Mouse (Mus musculus): Measurements from ENCODE around the gene Hist1h2ap.
"Not testable (repeated sequence)": the region's sequence is repeated elsewhere in the genome, so short reads cannot be mapped to it uniquely, and the experiment has no call there.

Hist1h2ap gene

DNA sequence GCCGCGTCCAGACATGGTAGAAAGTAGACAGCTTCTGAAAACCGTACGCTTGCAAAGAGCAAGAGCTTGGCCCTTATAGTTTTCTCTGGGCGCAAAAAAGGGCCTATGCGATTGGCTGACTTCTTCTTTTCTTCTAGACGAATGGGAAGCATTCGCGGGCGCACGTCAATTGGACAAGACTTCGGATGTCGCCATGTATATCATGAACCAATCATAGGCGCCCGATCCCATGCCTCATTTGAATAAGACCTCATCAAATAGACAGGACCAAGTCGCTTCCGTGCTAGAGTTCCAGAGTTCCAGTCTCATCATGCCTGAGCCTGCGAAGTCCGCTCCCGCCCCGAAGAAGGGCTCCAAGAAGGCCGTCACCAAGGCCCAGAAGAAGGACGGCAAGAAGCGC, at the start of gene Hist1h2ap, which contains the start of gene Hist1h2br:
Gene Hist1h2ap (minus strand): TSS at position 47 of the 400 bp plus-strand sequence.
Gene Hist1h2br (plus strand): TSS at position 283 of the 400 bp plus-strand sequence.
- DNase-seq, result not testable (repeated sequence)

DNA sequence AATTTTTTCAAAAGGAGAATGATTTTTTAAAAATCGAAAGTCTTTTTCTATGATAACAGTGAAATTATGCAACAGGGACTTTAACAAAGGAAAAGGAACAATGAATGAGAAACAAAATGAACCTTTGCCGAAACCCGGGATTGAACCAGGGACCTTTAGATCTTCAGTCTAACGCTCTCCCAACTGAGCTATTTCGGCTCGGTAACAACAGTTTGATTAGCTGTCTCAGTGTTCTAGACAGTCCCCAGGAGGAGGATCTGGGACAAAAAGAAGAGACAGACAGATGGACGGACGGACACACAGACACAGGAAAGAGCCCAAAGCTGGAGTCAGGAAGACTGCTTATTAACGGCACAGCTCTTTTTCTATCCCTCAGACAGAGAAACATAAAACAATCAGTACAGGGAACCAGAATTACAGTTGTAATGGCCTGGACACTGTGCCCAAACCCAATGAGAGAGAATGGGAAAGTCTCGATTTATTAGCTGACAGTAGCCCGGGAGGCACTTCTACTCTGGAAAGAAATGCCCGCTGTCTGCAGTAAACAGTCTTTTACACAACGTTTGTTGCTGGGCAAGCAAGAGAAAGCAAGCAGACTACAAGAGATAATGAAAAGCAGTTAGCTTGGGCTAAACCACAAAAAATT, 49.6 kb upstream of the Hist1h2ap start:
- peak; percentile 17 for DNase-seq

DNA sequence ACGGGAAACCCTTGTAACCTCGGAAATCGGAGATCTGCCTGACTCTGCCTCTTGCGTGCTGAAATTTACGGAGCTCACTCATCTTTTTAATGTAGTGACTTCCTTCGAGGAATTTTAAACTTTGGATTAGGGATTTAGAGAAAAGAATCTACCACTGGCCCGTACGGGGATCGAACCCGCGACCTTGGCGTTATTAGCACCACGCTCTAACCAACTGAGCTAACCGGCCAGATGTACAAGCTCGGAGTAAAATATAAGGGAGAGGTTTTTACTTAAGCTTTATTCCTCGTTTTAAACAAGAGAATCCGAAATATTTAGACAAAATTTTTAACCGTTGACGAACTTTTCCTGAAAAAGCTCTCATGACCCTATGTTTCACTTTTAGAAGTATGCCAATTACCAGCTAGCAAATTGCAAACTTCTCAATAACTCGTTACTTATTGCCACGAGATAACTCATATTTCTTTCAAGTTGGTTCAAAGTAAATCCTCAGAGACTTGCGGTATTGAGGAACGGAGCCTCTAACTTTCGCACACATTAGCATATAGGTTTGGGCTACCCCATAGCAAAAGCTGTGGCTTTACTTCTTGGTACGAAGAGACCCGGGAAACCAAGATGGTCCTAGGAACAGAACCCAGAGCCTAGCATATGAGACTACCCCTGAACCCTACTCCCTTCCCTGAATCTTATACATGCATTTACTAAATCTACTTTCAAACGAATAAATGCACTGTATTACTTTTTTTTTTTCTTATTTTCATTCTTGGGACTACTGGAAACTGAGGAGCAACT, 48.8 kb upstream of the Hist1h2ap start:
- peak; percentile 29 for DNase-seq

DNA sequence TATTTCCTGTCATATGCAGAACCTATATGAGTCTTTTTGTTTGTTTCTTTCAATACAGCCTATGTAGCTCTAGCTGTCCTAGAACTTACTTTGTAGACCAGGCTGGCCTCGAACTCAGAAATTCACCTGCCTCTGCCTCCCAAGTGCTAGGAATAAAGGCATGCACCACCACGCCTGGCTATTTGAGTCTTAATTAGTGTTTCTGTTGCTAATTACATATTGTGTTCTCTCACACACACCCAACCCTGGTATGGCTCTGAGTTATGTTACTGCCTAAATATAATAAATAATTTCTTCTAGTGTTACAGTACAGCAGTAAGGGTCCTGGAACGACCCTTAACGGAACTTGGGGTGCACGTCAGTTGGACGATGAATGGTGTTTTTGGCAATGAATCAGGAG, 47.4 kb upstream of the Hist1h2ap start:
- no peak for DNase-seq

DNA sequence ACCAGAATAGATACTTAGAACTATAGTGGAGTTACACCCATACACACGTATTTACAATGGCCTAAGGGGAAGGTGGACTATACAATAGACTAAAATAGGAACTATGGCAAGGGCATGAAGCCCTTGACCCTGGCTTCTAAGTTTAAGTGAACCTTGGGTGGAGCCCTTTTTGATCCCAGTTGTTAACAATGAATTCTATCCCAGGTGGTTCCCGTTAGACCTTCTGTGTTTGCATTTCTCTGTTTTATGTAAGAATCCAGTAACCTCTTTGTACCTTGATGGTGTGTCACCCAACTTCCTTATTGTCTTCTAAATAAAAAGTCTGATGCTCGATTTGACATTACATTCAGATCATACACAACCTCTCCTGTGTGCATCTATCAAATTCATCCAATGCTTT, 32.2 kb upstream of the Hist1h2ap start:
- not testable (repeated sequence) for DNase-seq

DNA sequence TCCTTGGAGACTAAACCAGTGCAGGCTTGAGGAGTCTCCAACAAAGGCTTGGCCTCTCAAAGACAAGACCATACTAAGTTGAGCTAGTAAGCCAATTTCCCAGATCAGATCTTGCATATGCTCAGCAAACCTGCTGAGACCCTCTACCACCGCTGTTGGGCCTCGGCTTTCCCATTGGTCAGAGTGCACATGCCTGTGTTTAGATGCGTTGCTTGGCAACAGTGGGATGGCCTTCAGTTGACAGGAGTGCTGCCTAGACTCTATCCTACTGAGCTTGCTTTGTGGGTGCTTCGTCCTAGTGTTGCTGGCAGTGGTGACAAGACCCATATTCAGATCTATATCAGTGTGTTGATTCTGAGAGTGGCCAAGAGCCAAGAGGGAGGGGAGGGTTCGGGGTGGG, 28.3 kb upstream of the Hist1h2ap start:
- no peak for DNase-seq

DNA sequence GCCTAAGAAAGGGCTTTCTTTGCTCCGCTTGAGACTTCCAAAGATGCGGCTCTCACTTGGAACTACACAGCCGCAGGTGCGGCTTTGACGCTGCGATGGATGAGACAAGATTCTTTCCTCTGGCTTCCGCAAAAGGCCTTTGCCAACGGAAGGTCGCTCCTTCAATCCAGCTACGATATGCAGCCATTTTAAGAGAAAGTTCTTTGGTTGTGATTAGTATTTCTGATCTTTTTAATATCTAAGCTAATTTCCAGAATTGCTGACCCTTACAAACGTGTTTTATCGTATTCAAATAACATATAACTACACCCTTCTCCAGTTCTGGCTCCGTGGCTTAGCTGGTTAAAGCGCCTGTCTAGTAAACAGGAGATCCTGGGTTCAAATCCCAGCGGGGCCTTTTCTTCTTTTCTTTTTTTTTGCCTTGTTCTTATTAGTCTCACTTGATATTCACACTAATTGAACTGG, 22.4 kb upstream of the Hist1h2ap start:
- peak; percentile 28 for DNase-seq

DNA sequence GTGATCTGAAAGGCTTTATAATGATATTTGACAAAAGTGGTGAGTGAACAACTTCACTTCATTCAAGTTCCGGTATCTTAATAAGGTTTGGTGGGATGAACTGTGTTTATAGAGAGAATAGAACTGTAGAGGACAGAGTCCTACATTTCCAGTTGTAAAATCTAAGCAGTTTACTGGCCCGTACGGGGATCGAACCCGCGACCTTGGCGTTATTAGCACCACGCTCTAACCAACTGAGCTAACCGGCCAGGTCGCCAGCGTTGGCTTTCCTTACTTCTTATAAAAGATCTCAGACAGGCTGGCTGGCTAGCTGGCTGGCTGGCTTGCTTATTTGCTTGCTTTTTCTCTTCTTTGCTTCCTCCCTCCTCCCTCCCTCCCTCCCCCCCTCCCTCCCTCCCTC, 21.8 kb upstream of the Hist1h2ap start:
- peak; percentile 71 for DNase-seq

DNA sequence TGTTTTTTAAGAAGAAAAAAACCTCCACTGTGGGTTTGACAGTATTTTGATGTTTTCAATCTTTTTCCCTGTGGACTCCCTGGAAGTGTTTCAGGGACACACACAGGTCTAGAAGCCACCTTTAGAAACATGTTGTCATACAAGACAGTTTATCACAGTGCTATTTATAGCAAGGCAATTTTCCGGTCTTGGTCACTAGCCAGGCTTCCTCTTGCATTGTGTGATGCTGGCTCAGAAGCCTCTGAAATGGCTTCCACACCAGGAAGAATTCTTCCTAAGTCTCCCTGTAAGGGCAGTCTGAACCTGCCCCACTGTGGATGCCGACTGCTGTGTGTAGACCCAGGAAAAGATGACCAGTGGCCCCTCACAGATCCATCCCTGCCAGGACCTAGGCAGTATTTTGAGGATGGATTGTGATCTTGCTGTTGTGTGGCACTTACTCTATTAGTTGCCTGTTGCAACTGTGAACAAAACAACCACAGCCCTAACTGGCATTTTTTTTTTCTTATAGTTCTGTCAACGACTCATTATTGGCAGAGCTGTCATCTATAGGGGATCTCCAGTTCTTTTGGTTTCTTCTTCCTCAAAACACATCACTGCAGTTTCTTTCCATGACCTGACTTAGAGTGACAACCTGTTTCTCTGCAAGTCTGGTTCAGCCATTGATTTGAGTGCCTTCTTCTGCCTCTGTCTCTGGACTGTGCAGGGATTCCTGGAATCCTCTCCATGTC, 19.1 kb upstream of the Hist1h2ap start:
- no peak for DNase-seq

DNA sequence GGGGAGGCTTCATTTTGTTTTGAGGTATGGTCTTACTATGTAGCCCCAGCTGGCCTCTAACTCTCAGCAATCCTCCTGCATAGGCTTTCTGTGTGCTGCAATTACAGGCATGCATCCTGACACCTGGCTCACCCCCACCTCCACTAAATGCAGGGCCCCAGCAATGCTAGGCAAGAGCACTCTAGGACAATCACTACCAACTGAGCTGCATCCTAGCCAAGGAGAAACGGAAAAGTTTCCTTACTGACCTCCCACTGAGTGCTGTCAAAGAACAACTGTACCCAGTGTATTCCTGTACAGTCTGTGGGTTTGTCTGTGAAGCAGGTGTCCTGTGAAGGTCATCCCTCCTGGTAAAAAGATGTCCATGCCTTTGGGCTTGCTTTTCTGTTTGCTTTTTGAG, 17.4 kb upstream of the Hist1h2ap start:
- not testable (repeated sequence) for DNase-seq

DNA sequence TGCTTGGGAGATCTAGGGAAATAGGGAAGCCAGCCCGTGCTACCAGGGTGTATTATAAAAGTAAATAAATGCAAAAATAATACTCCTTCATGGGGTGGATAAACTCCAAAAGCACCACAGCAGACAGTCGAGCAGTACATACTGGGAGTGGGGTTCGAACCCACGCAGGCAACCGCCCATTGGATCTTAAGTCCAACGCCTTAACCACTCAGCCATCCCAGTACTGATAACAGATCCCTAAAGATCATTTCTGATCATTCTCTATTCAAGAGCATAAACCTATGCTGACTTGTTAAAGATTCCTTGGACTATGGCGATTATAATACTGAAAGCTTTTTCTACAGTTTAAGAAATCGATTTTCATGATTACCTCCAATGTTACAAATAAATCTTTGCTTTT, 14.6 kb upstream of the Hist1h2ap start:
- DNase-seq, result no peak

DNA sequence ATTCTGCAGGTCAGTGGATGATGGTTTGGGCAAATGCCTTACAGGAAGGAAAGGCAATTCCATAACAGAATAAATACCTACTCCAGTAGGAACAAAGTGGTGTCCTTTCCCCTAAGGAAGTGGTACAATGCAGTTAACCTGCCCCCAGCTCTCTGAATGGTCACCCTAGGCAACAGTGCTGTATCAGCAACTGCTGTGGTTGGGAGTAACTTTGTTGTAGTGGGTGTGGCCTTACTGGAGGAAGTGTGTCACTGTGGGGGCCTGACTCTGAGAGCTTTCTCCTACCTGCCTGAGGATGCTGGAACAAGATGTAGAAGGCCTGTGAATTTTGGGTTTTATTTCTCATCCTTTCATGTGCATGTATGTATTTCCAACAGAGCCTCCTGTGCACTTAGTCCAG, 13.0 kb upstream of the Hist1h2ap start:
- not testable (repeated sequence) for DNase-seq

DNA sequence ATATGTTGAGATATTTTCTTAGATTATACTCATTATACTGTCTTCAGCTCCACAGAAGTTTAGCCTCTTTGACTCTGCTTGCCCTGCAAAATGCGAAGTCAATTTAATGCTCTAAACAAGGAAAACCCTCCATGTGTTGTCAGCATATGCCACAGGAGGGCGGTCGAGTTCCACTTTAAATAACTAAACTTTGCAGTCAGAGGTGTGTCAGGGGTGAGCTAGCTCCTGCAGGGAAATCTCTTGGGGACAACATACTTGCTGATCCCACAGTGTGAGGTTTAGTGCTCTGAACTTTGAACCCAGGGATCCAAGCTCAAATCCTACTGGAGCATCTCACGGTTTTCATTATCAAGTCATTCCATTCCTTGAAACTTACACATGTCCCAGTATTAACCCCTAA, 7.2 kb upstream of the Hist1h2ap start:
- DNase-seq, result not testable (repeated sequence)

DNA sequence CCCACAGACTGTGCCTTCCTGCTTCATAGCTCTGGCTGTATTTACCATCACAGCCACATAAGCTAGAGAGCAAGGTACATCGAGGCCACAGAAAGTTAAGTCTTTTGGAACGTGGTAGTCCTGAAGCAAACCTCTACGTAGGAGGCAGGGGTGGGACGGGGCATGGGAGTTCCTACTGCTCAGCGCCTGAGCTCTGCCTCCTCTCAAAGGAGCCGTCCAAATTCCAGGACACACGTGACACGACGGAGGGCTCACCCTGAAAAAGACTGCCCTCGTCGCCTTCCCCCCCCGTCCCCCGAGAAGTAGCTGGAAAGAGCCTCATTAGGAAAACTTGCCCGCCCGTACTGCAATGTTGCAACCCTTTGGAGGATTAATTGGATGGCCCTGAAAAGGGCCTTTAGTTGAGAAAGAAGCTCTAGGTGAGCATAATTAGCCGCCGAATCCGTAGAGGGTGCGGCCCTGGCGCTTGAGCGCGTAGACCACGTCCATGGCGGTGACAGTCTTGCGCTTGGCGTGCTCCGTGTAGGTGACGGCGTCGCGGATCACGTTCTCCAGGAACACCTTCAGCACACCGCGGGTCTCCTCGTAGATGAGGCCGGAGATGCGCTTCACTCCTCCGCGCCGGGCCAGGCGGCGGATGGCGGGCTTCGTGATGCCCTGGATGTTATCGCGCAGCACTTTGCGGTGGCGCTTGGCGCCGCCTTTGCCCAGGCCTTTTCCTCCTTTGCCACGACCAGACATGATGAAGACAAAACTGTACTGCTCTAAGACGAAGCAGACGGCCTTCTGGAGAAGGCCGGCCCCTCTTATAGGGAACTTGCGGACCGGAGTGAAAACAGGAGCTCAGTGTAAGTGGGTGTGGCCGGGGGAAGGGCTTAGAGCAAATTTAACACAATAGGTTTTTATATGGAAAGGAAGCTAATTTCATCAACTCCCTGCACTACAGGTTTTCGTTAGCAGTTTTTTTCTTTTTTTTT, 1.6 kb downstream of the Hist1h2ap start, which contains the start of gene Hist1h4n:
Gene Hist1h4n (minus strand): TSS at position 779 of the 977 bp plus-strand sequence.
- not testable (repeated sequence) for DNase-seq

DNA sequence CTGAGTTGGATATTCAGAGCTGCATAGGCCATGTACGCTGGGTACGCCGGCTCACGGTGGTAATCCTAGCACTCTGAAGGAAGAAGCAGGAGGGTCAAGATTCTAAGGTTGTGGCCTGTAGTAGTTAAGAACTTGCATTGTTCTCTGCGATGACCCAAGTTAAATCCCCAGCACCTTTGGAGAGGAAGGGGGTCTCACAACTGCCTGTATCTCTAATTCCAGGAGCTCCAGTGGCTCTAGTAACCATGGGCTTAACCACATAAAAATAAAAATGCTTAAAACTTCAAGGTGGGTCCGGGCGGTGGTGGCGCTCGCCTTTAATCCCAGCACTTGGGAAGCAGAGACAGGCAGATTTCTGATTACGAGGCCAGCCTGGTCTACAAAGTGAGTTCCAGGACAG, 3.0 kb downstream of the Hist1h2ap start:
- DNase-seq, result no peak

DNA sequence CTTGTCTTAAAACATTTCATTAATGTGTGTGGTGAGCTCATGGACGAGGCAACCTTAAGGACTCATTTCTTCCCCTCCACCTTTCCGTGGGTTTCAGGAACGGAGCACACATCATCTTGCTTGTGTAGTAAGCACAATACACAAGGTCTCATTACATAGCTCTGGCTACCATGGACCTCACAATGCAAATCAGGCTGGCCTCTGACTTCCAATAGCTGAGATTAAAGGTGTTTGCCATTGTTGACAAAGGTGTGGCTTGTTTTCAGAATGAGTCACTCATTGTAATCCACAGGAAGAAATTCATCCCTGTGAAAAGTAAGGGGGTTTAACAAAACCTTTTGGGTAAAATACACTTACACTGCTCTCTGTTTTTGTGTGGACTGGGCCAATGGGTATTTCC, 4.8 kb downstream of the Hist1h2ap start:
- no peak for DNase-seq

DNA sequence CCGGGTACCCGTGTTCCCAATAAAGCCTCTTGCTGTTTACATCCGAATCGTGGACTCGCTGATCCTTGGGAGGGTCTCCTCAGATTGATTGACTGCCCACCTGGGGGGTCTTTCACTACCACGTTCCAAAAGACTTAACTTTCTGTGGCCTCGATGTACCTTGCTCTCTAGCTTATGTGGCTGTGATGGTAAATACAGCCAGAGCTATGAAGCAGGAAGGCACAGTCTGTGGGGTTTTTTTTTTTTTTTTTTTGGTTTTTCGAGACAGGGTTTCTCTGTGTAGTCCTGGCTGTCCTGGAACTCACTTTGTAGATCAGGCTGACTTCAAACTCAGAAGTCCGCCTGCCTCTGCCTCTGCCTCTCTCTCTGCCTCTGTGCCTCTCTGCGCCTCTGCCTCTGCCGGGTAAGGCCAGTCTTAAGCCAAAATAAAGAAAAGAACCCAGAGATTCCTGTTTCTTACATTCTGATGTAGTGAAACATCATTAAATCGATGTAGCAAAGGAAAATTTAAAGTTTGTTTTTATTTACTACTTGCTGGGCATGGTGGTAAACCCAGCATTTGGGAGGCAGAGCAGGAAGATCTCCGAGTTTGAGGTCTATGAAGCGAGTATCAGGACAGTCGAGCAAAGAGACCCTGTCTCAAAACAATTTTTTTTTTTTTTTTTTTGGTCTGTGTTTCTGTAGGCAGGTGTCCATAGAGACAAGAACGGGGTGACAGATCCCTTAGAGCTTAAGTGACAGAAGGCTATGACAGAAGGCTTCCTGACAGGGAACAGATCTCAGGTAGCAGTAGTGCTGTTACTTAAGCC, 13.0 kb downstream of the Hist1h2ap start:
- DNase-seq, result not testable (repeated sequence)

DNA sequence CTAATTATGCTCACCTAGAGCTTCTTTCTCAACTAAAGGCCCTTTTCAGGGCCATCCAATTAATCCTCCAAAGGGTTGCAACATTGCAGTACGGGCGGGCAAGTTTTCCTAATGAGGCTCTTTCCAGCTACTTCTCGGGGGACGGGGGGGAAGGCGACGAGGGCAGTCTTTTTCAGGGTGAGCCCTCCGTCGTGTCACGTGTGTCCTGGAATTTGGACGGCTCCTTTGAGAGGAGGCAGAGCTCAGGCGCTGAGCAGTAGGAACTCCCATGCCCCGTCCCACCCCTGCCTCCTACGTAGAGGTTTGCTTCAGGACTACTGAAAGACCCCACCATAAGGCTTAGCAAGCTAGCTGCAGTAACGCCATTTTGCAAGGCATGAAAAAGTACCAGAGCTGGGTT, 21.2 kb downstream of the Hist1h2ap start:
- not testable (repeated sequence) for DNase-seq

DNA sequence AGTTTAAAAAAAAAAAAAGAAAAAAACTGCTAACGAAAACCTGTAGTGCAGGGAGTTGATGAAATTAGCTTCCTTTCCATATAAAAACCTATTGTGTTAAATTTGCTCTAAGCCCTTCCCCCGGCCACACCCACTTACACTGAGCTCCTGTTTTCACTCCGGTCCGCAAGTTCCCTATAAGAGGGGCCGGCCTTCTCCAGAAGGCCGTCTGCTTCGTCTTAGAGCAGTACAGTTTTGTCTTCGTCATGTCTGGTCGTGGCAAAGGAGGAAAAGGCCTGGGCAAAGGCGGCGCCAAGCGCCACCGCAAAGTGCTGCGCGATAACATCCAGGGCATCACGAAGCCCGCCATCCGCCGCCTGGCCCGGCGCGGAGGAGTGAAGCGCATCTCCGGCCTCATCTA, 21.8 kb downstream of the Hist1h2ap start, which contains the start of gene Hist1h4m:
Gene Hist1h4m (plus strand): TSS at position 208 of the 400 bp plus-strand sequence.
- DNase-seq, result peak; percentile 8

DNA sequence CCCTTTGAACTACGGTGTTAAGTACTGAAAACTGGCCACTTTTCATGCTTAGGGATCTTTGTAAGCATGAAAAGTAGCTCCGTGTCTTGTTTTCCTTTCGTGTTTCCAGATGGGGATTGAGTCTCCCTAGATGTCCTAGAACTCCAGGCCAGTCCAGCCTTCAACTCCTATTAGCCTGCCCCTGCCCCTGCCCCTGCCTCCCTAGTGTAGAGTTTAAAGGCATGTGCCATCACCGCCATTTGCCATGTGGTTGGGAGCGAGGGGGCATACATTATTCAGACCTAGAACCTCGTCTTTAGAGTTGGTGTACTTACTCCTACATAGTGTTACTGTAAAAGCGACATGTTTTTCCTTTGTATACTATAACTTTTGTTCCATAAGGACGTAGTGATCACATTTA, 22.2 kb downstream of the Hist1h2ap start:
- not testable (repeated sequence) for DNase-seq

DNA sequence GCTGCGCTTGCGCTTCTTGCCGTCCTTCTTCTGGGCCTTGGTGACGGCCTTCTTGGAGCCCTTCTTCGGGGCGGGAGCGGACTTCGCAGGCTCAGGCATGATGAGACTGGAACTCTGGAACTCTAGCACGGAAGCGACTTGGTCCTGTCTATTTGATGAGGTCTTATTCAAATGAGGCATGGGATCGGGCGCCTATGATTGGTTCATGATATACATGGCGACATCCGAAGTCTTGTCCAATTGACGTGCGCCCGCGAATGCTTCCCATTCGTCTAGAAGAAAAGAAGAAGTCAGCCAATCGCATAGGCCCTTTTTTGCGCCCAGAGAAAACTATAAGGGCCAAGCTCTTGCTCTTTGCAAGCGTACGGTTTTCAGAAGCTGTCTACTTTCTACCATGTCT, 23.2 kb downstream of the Hist1h2ap start, which contains the start of the genes Hist1h2bq and Hist1h2ao:
Gene Hist1h2bq (minus strand): TSS at position 125 of the 400 bp plus-strand sequence.
Gene Hist1h2ao (plus strand): TSS at position 393 of the 400 bp plus-strand sequence.
- DNase-seq, result not testable (repeated sequence)
